Mouse (Mus musculus) small intestine, adult 2 months (tissue): ENCODE results near the gene Arhgef2.

Experiments
- CTCF ChIP-seq: fragments of 200-500 bp; IDR thresholded peaks from 2 replicates; pipeline ENCODE4 v1.5.1; 2012; ENCODE audit warnings: low read depth, mild to moderate bottlenecking, control low read depth, inconsistent platforms, low read length, moderate library complexity, mixed read lengths; ENCODE audit not compliant: insufficient replicate concordance, insufficient read length; ENCODE audit errors: extremely low read depth
- POLR2A ChIP-seq: fragments of 200-500 bp; IDR thresholded peaks from 2 replicates; pipeline ENCODE4 v1.6.1; 2012; ENCODE audit warnings: low read depth, mild to moderate bottlenecking, control low read depth, inconsistent platforms, low read length, moderate library complexity

- no peak for TF ChIP-seq POLR2A
- TF ChIP-seq CTCF, result no peak
Observed at GRCm38 (mm10) chr3:88695545-88695944, 89.8 kb downstream of the Arhgef2 start.
